Mouse (Mus musculus): ENCODE results near the gene Tmem209. TPM values are rescaled to one million over a fixed set of nuclear protein-coding genes. Genes with fewer than 3 reads are reported as not detected.

The Tmem209 gene
- polyA plus RNA-seq, 1 experiment from 2014 or later: 28.3 TPM

DNA sequence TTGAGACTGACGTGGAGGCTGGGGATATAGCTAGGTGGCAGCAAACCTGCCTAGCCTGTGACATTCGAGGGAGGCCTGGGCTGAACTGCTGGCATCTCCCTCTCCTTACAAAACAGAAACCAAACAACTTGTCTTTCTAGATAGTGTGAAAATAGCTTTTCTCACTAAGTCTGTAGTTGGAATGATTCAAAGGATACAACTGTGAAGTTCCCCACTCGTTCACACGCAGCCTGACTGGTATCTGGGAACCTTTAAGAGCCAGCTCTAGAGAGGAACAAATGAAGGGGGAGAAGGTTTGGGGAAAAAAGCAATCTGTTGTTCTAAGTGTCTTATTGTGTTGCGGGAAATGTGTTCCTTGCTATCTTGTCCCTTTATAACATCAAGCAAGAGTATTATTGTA lies 51.0 kb downstream of the Tmem209 start:
- Histone ChIP-seq H3K27ac (replicated peaks) (no peak overlapping the region), H3K9ac (no peak overlapping the region), H3K4me3 (no peak overlapping the region), H3K4me1 (replicated peaks) (peaks cover 35% of the 10 kb centered on the region), H3K4me2 (no peak overlapping the region), H3K27me3 (no peaks in the 10 kb centered on the region), H3K36me3 (peaks cover 21% of the 10 kb centered on the region), H3K9me3 (no peaks in the 10 kb centered on the region)
- ATAC-seq (ENCODE audit: low read depth): no peak
- 84% methylated on average over 5 of the region's 5 CpGs for WGBS

DNA sequence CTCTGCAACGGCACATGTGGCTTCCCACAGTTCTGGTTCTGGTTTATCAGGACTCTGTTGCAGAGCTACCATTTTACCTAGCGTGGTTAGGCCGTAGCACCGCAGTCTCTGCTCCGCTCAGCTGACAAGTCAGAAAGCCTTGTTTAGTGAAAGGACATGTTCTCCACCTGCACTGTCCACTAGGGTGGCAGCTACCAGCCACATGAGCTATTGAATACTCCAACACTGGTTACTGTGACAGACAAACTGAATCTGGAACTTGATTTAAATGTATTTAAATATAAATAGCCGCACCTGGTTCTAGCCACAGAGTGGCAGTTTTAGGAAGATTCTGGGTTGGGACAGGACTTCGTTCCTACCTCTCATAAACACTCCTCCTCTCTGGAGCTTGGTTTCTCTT lies 52.6 kb downstream of the Tmem209 start:
- Histone ChIP-seq H3K4me2 (no peak overlapping the region), H3K4me1 (replicated peaks) (peaks cover 27% of the 10 kb centered on the region), H3K27ac (replicated peaks) (no peak overlapping the region), H3K9ac (no peak overlapping the region), H3K27me3 (no peaks in the 10 kb centered on the region), H3K9me3 (no peaks in the 10 kb centered on the region), H3K4me3 (no peak overlapping the region), H3K36me3 (peaks cover 33% of the 10 kb centered on the region)
- ATAC-seq (ENCODE audit: low read depth): no peak
- WGBS: 95% methylated on average over 7 of the region's 7 CpGs

DNA sequence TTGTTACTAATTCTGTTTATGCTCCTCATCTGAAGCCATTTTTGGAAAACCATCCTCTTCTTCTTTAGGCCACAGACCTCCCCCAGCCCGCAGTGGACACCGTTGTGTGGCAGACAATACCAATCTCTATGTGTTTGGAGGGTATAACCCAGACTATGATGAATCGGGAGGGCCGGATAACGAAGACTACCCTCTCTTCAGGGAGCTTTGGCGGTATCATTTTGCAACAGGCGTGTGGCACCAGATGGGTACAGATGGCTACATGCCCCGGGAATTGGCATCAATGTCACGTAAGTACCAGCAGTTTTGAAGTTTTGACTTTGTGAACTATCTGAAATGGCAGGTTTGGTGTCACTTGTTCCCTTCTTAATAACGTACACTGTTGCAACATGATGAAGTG lies 70.0 kb downstream of the Tmem209 start:
- no peak overlapping the region for H3K27ac ChIP-seq (replicated peaks)
- no peaks in the 10 kb centered on the region for H3K9me3 ChIP-seq
- 94% methylated on average over 10 of the region's 10 CpGs for WGBS
- no peaks in the 10 kb centered on the region for H3K4me1 ChIP-seq (replicated peaks)
- H3K9ac ChIP-seq: no peak overlapping the region
- H3K4me3 ChIP-seq: no peak overlapping the region
- no peaks in the 10 kb centered on the region for H3K27me3 ChIP-seq
- peaks cover 41% of the 10 kb centered on the region for H3K36me3 ChIP-seq
- H3K4me2 ChIP-seq: no peak overlapping the region
- ATAC-seq (ENCODE audit: low read depth): no peak

DNA sequence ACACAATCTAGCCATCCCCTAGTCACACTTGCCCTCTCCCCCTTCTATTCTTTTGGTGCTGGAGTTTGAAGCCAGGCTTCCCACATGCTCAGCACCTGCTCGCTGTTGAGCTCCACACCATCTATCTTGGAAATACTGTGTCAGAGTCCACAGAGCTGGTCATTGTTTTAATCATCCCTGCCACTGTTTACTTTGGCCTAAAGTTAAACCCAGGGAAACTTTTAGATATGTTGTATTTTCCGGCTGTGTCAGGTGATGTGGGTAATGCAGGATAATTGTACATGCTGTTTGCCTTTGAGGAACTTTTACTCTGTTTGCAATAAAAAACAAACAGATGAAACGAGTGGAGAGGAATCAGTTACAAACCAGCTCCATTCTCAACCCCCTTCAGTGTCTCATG lies 72.5 kb downstream of the Tmem209 start:
- WGBS: 82% methylated on average over 3 of the region's 3 CpGs
- Histone ChIP-seq H3K4me2 (no peak overlapping the region), H3K4me1 (replicated peaks) (no peaks in the 10 kb centered on the region), H3K27ac (replicated peaks) (no peak overlapping the region), H3K36me3 (peaks cover 22% of the 10 kb centered on the region), H3K9ac (no peak overlapping the region), H3K9me3 (no peaks in the 10 kb centered on the region), H3K27me3 (no peaks in the 10 kb centered on the region), H3K4me3 (no peak overlapping the region)
- no peak for ATAC-seq (ENCODE audit: low read depth)

DNA sequence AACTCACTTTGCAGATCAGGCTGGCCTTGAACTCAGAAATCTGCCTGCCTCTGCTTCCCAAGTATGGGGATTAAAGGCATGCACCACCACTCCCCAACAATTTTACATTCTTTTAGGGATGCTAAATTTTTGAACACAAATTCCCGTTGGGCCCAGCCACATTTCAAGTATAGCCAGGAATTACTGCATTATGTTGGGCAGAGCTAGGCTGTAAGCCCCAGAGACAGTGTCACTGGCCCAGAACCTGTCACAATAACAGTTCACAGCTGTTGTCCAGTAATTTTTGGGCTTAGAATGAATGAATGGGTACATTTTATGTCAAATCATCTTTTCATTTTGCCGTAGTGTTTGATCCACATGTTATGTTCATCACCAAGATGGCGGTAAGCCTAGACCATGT lies 73.1 kb downstream of the Tmem209 start:
- H3K4me3 ChIP-seq: no peak overlapping the region
- H3K4me2 ChIP-seq: no peak overlapping the region
- H3K9me3 ChIP-seq: no peaks in the 10 kb centered on the region
- no peak for ATAC-seq (ENCODE audit: low read depth)
- no peaks in the 10 kb centered on the region for H3K27me3 ChIP-seq
- H3K9ac ChIP-seq: no peak overlapping the region
- no peak overlapping the region for H3K27ac ChIP-seq (replicated peaks)
- no peaks in the 10 kb centered on the region for H3K4me1 ChIP-seq (replicated peaks)
- WGBS: 97% methylated on average over 3 of the region's 3 CpGs
- peaks cover 17% of the 10 kb centered on the region for H3K36me3 ChIP-seq

DNA sequence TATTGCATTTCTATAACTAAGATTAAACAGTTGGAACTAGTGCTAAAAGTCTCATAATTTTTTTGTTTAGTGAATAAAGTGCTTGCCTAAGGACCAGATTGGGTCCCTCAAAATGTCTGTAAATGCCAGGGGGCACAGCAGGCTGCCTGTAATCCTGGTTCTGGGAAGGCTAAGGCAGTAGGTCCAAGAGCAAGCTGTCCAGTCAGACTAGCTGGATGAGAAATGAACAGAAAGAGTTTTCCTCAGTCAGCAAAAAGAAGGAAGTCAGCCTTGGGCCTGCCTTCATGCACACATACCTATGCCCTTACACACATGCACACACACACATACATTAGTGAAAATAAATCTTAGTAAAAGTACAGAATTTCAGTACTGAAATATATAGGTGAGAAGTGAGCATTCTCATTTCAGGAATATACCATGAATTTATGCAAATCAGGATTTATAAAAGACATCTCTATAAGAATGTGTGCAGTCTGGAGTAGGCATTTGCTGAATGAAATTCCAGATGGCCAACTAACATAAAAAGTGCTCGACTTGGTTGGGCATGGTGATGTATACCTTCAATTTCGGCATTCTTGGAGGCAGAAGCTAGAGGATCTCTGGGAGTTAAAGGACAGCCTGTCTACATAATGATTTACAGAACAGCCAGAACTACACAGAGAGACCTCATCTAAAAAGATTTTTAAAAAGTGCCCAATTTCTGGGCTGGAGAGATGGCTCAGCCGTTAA lies 77.0 kb downstream of the Tmem209 start:
- WGBS: 80% methylated on average over 3 of the region's 3 CpGs
- 0 out of 2 replicates have a peak, but pooled peaks cover 6% of the 10 kb centered on the region for H3K36me3 ChIP-seq
- no peak overlapping the region for H3K9ac ChIP-seq

More for the DNA sequence above, 77.0 kb downstream of the Tmem209 start:
- no peak for ATAC-seq (ENCODE audit: low read depth)
- Histone ChIP-seq H3K4me1 (replicated peaks) (no peaks in the 10 kb centered on the region), H3K27me3 (no peaks in the 10 kb centered on the region), H3K27ac (replicated peaks) (no peak overlapping the region), H3K4me3 (no peak overlapping the region), H3K9me3 (no peaks in the 10 kb centered on the region), H3K4me2 (no peak overlapping the region)

Other genes starting within 250 kb of the Tmem209 start
- 62.5 and 65.8 TPM in 2 replicates for gene Ube2h, start 205.2 kb downstream of the Tmem209 start, polyA plus RNA-seq (2015; fragmentation: Nextera tagmentation; extraction: Ambion mirVana)
- gene Zc3hc1, start 118.8 kb downstream of the Tmem209 start, polyA plus RNA-seq (2015; fragmentation: Nextera tagmentation; extraction: Ambion mirVana): 59.0 and 59.6 TPM in 2 replicates
- 27.8 and 31.4 TPM in 2 replicates for gene Klhdc10, start 107.9 kb downstream of the Tmem209 start, polyA plus RNA-seq (2015; fragmentation: Nextera tagmentation; extraction: Ambion mirVana)
- gene Ssmem1, start 66 bp upstream of the Tmem209 start, polyA plus RNA-seq (2015; fragmentation: Nextera tagmentation; extraction: Ambion mirVana): not detected in 2 replicates
- 6.2 and 7.8 TPM in 2 replicates for gene Cpa2, start 31.8 kb upstream of the Tmem209 start, polyA plus RNA-seq (2015; fragmentation: Nextera tagmentation; extraction: Ambion mirVana)
- gene Cpa4, start 58.6 kb upstream of the Tmem209 start, polyA plus RNA-seq (2015; fragmentation: Nextera tagmentation; extraction: Ambion mirVana): 0.59 and 0.87 TPM in 2 replicates
- gene Cpa5, start 101.2 kb upstream of the Tmem209 start, polyA plus RNA-seq (2015; fragmentation: Nextera tagmentation; extraction: Ambion mirVana): not detected in 2 replicates
- 0.25 and 0.52 TPM in 2 replicates for gene Cpa1, start 129.4 kb upstream of the Tmem209 start, polyA plus RNA-seq (2015; fragmentation: Nextera tagmentation; extraction: Ambion mirVana)
- gene Cep41, start 184.0 kb upstream of the Tmem209 start, polyA plus RNA-seq (2015; fragmentation: Nextera tagmentation; extraction: Ambion mirVana): 12.2 and 17.4 TPM in 2 replicates
- gene Mest, start 213.8 kb upstream of the Tmem209 start, polyA plus RNA-seq (2015; fragmentation: Nextera tagmentation; extraction: Ambion mirVana): 431 and 546 TPM in 2 replicates